Mouse (Mus musculus) splenic B cell, adult 2 months (primary cell): Measurements from ENCODE around the gene Ppy.

Experiments
- DNase-seq: peaks from one replicate; pipeline ENCODE4 v3.0.0-alpha.2; 2011; ENCODE audit warnings: low read depth, low spot score
- H3K27me3 ChIP-seq: 2 replicates; pipeline ENCODE4 v1.6.1; 2012; ENCODE audit warnings: mild to moderate bottlenecking, low read length, moderate library complexity, mixed read lengths; ENCODE audit not compliant: control insufficient read depth, poor library complexity, insufficient read depth, severe bottlenecking
- H3K36me3 ChIP-seq: 2 replicates; pipeline ENCODE4 v1.6.1; 2012; ENCODE audit warnings: mild to moderate bottlenecking, low read length, moderate library complexity, mixed read lengths; ENCODE audit not compliant: control insufficient read depth, poor library complexity, insufficient read depth, severe bottlenecking

Gene Ppy

DNA sequence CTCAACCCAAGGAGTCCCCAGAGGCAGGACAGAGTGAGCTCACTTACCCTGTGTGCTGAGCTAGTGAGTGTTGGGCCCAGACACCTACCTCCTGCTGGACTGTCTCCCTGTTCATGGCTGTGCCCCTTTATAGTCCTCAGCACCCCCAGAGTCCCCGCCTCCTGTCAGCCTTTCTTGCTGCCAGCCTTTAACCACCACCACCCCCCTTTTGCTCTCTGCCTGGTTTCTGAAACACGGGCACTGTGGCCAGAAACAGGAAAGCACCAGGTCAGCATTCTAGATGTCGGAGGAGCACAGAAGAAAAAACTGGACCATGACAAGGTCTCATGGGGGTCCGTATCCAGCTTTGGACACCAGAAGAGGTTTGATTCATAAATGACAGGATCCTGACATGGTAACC is at the start of gene Ppy:
TSS of gene Ppy (minus strand) at position 101 of the 400 bp plus-strand sequence.
- no peak for DNase-seq
- Histone ChIP-seq H3K27me3 (no peaks in the 10 kb centered on the region), H3K36me3 (no peaks in the 10 kb centered on the region)

DNA sequence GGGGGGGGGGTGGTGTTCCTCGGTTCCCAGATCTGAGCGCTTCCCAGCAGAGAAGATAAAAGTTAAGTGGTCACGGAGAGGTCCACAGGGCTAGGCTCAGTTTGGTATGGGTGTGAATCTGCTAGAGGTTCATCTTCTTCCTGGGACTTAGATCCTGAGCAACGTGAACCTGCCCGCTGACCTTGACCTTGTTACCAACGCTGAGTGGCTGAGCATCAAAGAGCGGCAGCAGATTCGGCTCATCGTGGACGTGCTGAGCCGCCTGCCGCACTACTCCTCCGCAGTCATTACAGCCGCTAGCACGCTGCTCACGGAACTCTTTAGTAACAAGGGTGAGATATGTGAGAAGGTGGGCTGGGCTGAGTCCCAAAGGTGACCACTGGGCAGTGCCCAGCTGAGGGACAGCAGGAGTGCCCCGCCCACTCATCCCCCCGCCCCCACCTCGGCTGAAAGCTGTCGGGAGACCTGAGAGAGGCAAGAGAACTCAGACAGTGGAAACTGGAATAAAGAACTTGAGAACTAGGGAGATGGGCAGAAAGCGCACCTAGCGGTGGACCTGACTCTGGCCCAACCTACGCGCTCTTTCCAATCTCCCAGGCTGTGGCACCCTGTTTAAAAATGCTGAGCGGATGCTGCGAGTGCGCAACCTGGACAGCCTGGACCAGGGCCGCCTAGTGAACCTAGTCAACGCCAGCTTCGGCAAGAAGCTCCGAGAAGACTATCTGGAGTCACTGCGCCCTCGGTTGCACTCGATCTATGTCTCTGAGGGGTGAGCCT is 46.3 kb upstream of the Ppy start:
- no peaks in the 10 kb centered on the region for H3K36me3 ChIP-seq
- DNase-seq: no peak
- H3K27me3 ChIP-seq: peaks cover 2% of the 10 kb centered on the region; the same call in 1 of the 2 replicates

DNA sequence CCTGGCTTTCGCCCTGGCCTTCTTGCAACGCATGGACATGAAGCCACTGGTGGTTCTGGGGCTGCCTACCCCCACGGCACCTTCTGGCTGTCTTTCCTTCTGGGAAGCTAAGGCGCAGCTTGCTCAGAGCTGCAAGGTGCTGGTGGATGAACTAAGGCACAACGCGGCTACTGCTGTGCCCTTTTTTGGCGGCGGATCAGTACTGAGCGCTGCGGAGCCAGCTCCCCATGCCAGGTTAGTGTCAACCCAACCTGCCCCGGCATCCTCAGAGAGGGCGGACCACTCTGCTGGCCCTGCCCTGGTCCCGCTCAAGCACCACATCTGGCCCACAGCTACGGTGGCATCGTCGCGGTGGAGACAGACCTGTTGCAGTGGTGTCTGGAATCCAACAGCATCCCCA is 45.4 kb upstream of the Ppy start:
- peaks cover 2% of the 10 kb centered on the region; the same call in 1 of the 2 replicates for H3K27me3 ChIP-seq
- H3K36me3 ChIP-seq: no peaks in the 10 kb centered on the region
- no peak for DNase-seq

GRCm38 (mm10) chr11:102146005-102146404 is 44.9 kb upstream of the Ppy start:
- no peak for DNase-seq
- Histone ChIP-seq H3K36me3 (no peaks in the 10 kb centered on the region), H3K27me3 (peaks cover 2% of the 10 kb centered on the region; the same call in 1 of the 2 replicates)

GRCm38 (mm10) chr11:102145471-102146001 is 44.4 kb upstream of the Ppy start, which contains the start of gene Nags:
TSS of gene Nags (plus strand) at chr11:102145513.
- H3K27me3 ChIP-seq: peaks cover 4% of the 10 kb centered on the region
- no peaks in the 10 kb centered on the region for H3K36me3 ChIP-seq
- DNase-seq: no peak

DNA sequence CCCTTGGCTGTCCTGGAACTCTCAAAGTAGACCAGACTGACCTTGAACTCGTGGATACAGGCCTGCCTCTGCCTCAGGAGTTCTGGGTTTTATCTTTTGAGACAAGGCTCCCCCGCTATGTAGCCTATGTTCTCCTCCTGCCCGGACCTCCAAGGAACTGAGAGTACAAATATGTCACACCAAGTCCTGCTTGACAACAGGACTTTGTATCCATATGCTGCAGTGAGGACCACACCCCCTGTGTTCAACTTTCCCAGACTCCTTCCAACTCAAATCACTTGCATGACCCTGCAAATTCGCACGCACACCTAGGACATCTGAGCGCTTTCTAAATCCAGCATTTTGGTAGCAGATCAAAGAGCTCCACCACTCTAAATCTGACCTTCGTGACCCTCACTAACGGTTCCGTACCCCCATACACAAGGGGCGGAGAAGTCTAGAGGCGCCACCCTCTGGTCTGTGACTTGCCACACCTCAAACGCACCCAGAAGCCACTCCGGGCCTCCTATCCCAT is 43.9 kb upstream of the Ppy start:
- Histone ChIP-seq H3K27me3 (peaks cover 4% of the 10 kb centered on the region), H3K36me3 (no peaks in the 10 kb centered on the region)
- no peak for DNase-seq

GRCm38 (mm10) chr11:102142355-102142754 is 41.2 kb upstream of the Ppy start:
- Histone ChIP-seq H3K27me3 (peaks cover 4% of the 10 kb centered on the region), H3K36me3 (no peaks in the 10 kb centered on the region)
- DNase-seq: no peak

DNA sequence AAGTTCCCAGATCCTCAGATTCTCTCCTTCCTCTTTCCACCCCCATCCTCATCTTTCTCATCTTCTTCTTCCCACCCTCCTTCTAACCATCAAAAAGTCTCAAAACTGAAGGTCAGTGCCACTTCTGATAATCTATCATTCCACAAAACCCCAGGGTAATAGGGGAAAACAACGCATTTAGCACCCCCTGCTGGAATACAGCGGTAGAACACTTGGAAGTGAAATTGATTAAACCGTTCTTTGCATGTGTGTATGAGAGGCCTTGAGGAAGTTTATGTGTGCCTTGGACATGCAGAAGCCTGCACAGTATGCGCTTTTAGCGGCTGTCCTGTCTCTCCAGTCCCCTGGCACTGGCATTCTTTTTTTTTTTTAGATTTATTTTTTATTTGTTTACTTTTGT is 39.4 kb upstream of the Ppy start:
- no peaks in the 10 kb centered on the region for H3K36me3 ChIP-seq
- peaks cover 4% of the 10 kb centered on the region for H3K27me3 ChIP-seq
- DNase-seq: peak; percentile 81

GRCm38 (mm10) chr11:102138447-102138740 is 37.3 kb upstream of the Ppy start:
- Histone ChIP-seq H3K36me3 (no peaks in the 10 kb centered on the region), H3K27me3 (peaks cover 4% of the 10 kb centered on the region)
- DNase-seq: peak; percentile 78

GRCm38 (mm10) chr11:102137625-102138446 is 36.7 kb upstream of the Ppy start:
- peaks cover 3% of the 10 kb centered on the region for H3K27me3 ChIP-seq
- H3K36me3 ChIP-seq: no peaks in the 10 kb centered on the region
- DNase-seq: peak; percentile 74

DNA sequence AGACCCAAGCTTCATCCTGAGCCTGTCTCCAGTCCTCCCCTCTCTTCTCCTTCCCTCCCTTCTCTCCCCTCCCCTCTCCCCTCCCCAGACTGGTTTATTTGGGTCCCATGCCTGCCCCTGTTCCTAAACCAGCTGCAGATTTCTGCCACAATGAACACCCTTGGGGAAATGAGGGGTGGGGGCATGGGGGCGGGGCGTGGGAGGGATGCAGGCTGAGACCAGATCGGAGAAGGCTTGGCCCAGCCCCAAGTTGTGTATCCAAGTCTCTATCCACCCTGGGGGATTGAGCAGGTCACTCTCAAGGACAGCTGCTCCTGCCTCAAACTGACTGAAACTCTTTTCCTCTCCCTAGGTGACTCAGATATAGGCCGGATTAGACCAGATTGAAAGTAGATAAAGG is 33.4 kb upstream of the Ppy start:
- no peak for DNase-seq
- Histone ChIP-seq H3K27me3 (no peaks in the 10 kb centered on the region), H3K36me3 (no peaks in the 10 kb centered on the region)

- Histone ChIP-seq H3K27me3 (no peaks in the 10 kb centered on the region), H3K36me3 (no peaks in the 10 kb centered on the region)
- no peak for DNase-seq
Observed at GRCm38 (mm10) chr11:102117386-102117785, 16.3 kb upstream of the Ppy start.

DNA sequence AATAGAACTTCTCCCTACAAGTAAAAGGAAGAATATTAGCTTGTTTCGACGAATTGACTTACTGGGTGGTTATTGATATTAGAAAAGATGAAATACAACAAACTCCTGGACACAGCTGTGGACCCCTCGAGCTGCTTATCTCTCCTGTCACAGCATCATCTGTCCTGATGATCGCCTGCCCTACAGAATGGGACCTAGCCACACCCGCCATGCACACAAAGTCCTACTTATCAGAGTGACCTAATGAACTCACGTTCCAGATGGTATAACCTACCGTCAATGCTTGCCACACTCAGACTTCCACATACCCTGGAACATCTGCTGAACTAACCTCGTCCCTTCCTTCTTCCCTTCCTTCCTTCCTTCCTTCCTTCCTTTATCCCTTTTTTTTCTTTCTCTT is 15.1 kb upstream of the Ppy start:
- no peak for DNase-seq
- no peaks in the 10 kb centered on the region for H3K27me3 ChIP-seq

DNA sequence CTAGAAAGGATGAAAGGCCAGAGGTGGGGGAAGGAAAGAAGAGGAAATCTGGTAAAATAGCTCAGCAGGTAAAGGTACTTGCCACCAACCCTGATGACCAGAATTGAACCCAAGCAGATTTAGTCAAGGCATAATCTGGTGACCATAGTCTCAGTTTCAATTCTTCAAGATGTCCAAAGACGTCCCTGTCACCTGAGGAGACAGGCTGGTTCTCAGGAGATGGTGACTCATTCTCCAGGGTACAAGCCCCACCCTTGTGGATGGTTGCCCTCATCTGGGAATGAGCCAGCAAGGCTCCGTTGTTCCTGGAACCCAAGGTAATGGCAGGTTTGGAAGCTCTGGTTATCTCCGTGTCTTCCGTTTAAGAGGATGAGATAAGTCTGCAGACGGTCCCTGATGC is 10.5 kb upstream of the Ppy start:
- H3K27me3 ChIP-seq: no peaks in the 10 kb centered on the region
- DNase-seq: no peak

More for the DNA sequence above, 15.1 kb upstream of the Ppy start:
- no peaks in the 10 kb centered on the region for H3K36me3 ChIP-seq

GRCm38 (mm10) chr11:102107732-102108131 is 6.6 kb upstream of the Ppy start, which contains the start of gene Pyy:
TSS of gene Pyy (minus strand) at chr11:102107832.
- Histone ChIP-seq H3K36me3 (no peaks in the 10 kb centered on the region), H3K27me3 (no peaks in the 10 kb centered on the region)
- DNase-seq: no peak

More for the DNA sequence above, 10.5 kb upstream of the Ppy start:
- no peaks in the 10 kb centered on the region for H3K36me3 ChIP-seq
